Mouse (Mus musculus): ENCODE measurements around the gene Adcy7. TPM values are rescaled to one million over a fixed set of nuclear protein-coding genes. Genes with fewer than 3 reads are reported as not detected.

Gene Adcy7
- polyA plus RNA-seq, 1 experiment from 2014 or later: 5.2 TPM

- DNase-seq (ENCODE audit: low spot score) (no peak), ATAC-seq (ENCODE audit: low FRiP score, low TSS enrichment) (no peak)
- Histone ChIP-seq H3K4me3 (ENCODE audit: low read depth, low read length) (no peak overlapping the region), H3K27me3 (ENCODE audit: control insufficient read depth, insufficient read depth, low read length) (no peaks in the 10 kb centered on the region), H3K4me1 (replicated peaks; ENCODE audit: control insufficient read depth, insufficient read depth) (no peaks in the 10 kb centered on the region), H3K9ac (ENCODE audit: low read length) (no peak overlapping the region), H3K9me3 (ENCODE audit: control insufficient read depth, low read length) (no peaks in the 10 kb centered on the region), H3K36me3 (ENCODE audit: control insufficient read depth, insufficient read depth, low read length) (peaks cover 19% of the 10 kb centered on the region), H3K4me2 (replicated peaks; ENCODE audit: low read depth) (no peak overlapping the region), H3K27ac (replicated peaks) (no peak overlapping the region)
- 57% methylated on average over 5 of the region's 5 CpGs for WGBS
- TF ChIP-seq CTCF (IDR thresholded peaks at IDR 0.05; ENCODE audit: low read depth): no peak
- no peak for TF ChIP-seq EP300 (optimal IDR thresholded peaks at IDR 0.05)
Observed at GRCm38 (mm10) chr8:88357226-88357933, 85.2 kb downstream of the Adcy7 start.

DNA sequence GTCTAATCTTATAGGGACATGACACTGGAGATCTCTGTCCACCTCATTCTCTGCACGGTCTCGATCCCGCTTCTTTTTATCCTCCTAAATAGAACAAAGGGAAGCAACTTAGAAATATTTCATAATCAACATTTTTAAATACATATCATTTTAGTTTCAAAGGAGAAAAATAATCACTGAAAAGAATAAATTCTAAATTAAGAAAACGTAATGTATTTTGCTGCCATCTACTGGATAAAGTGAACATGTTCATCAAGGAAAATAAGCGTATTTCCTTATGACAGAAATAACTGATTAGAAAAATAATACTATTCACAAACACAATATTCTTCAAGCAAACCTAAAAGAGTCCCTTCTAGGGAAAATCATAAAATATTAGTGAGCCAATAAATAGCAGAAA, 85.7 kb downstream of the Adcy7 start:
- Histone ChIP-seq H3K9ac (ENCODE audit: low read length) (no peak overlapping the region), H3K36me3 (ENCODE audit: control insufficient read depth, insufficient read depth, low read length) (peaks cover 19% of the 10 kb centered on the region), H3K4me3 (ENCODE audit: low read depth, low read length) (no peak overlapping the region), H3K4me1 (replicated peaks; ENCODE audit: control insufficient read depth, insufficient read depth) (no peaks in the 10 kb centered on the region), H3K4me2 (replicated peaks; ENCODE audit: low read depth) (no peak overlapping the region), H3K27me3 (ENCODE audit: control insufficient read depth, insufficient read depth, low read length) (no peaks in the 10 kb centered on the region), H3K9me3 (ENCODE audit: control insufficient read depth, low read length) (no peaks in the 10 kb centered on the region), H3K27ac (replicated peaks) (no peak overlapping the region)
- no peak for DNase-seq (ENCODE audit: low spot score)
- 72% methylated on average over 5 of the region's 5 CpGs for WGBS
- no peak for ATAC-seq (ENCODE audit: low FRiP score, low TSS enrichment)
- TF ChIP-seq CTCF (IDR thresholded peaks at IDR 0.05; ENCODE audit: low read depth) (peak; percentile 70), EP300 (optimal IDR thresholded peaks at IDR 0.05) (no peak)

DNA sequence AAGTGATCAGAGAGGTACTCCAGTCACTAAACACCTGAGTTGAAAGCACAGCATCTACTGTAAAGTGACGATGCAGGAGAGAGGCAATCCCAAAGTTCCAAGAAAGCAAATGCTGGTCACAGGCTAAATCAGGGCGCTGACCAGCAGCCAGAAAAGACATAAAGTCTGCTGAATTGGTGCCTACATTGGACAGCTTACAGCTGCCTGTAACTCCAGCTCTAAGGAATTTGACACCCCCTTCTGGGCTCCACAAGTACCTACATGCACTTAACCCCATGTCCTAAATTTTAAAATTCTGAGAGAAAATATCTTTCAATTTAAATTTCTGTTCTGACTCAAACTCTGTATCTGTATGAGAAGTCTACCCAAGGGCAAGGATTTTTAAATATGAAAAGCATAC, 87.8 kb downstream of the Adcy7 start:
- 60% methylated on average over 2 of the region's 2 CpGs for WGBS
- DNase-seq (ENCODE audit: low spot score) (no peak), ATAC-seq (ENCODE audit: low FRiP score, low TSS enrichment) (no peak)
- Histone ChIP-seq H3K27ac (replicated peaks) (no peak overlapping the region), H3K4me1 (replicated peaks; ENCODE audit: control insufficient read depth, insufficient read depth) (no peaks in the 10 kb centered on the region), H3K36me3 (ENCODE audit: control insufficient read depth, insufficient read depth, low read length) (peaks cover 7% of the 10 kb centered on the region), H3K9ac (ENCODE audit: low read length) (no peak overlapping the region), H3K4me2 (replicated peaks; ENCODE audit: low read depth) (peak overlapping the region; percentile 88), H3K9me3 (ENCODE audit: control insufficient read depth, low read length) (no peaks in the 10 kb centered on the region), H3K4me3 (ENCODE audit: low read depth, low read length) (peak overlapping the region; percentile 97; the same call in 1 of the 2 replicates), H3K27me3 (ENCODE audit: control insufficient read depth, insufficient read depth, low read length) (no peaks in the 10 kb centered on the region)
- peak; percentile 55 for TF ChIP-seq CTCF (IDR thresholded peaks at IDR 0.05; ENCODE audit: low read depth)
- TF ChIP-seq EP300 (optimal IDR thresholded peaks at IDR 0.05): no peak

- H3K4me1 ChIP-seq (replicated peaks; ENCODE audit: control insufficient read depth, insufficient read depth): no peaks in the 10 kb centered on the region
- peak overlapping the region; percentile 91 for H3K27ac ChIP-seq (replicated peaks)
- peak overlapping the region; percentile 97 for H3K4me3 ChIP-seq (ENCODE audit: low read depth, low read length)
- peaks cover 2% of the 10 kb centered on the region; the same call in 1 of the 2 replicates for H3K36me3 ChIP-seq (ENCODE audit: control insufficient read depth, insufficient read depth, low read length)
- DNase-seq (ENCODE audit: low spot score): peak; percentile 31
- WGBS: under 1% methylated on average over 29 of the region's 31 CpGs
- H3K4me2 ChIP-seq (replicated peaks; ENCODE audit: low read depth): peak overlapping the region; percentile 88
- H3K9ac ChIP-seq (ENCODE audit: low read length): peak overlapping the region; percentile 97
- no peaks in the 10 kb centered on the region for H3K27me3 ChIP-seq (ENCODE audit: control insufficient read depth, insufficient read depth, low read length)
- H3K9me3 ChIP-seq (ENCODE audit: control insufficient read depth, low read length): no peaks in the 10 kb centered on the region
- ATAC-seq (ENCODE audit: low FRiP score, low TSS enrichment): no peak
- TF ChIP-seq CTCF (IDR thresholded peaks at IDR 0.05; ENCODE audit: low read depth) (no peak), EP300 (optimal IDR thresholded peaks at IDR 0.05) (no peak)
Observed at GRCm38 (mm10) chr8:88361044-88361707, 89.0 kb downstream of the Adcy7 start.

DNA sequence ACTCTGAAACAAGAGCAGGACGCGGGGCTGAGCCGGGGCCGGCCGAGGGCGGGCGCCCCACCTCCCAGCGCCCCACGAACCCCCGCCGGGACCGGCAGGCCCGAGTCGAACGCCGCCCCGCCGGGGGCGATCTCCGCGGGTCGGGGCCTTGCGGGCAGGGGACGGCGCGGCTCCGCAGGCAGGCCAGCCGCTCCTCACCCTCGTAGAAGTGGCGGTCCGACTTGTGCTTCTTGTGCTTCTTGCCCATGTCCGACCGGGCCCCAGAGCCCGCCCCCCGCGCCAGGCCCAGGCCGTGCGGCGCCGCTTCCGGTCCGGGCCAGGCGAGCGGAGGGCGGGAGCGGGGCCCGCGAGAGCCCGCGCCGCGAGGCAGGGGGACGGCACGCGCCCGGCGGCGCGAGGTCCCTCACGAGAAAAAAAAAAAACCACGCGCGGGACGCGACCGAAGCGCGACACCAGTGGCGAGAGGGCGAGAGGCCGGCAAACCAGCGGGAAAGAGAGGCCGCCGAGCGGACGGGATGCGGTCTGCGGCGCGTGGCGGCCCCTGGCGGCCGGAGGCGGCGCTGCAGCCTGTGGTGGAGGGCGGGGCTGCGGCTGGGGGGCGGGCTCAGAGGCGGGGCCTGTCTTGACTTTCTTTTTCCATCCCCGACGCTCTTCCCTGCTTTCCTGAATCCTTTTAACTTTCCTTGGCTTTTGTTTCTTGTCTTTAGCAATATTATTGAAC, 89.7 kb downstream of the Adcy7 start, which contains the start of gene Brd7:
Brd7 (minus strand) TSS at position 487 of the 721 bp plus-strand sequence.
- TF ChIP-seq EP300 (optimal IDR thresholded peaks at IDR 0.05): no peak
- TF ChIP-seq CTCF (IDR thresholded peaks at IDR 0.05; ENCODE audit: low read depth): peak; percentile 76
- H3K4me2 ChIP-seq (replicated peaks; ENCODE audit: low read depth): peak within 1 kb of the TSS; percentile 88
- H3K27me3 ChIP-seq (ENCODE audit: control insufficient read depth, insufficient read depth, low read length): no peaks in the 10 kb centered on the region
- DNase-seq (ENCODE audit: low spot score) (peak; percentile 91), ATAC-seq (ENCODE audit: low FRiP score, low TSS enrichment) (peak; percentile 89)
- under 1% methylated on average over 68 of the region's 91 CpGs for WGBS
- H3K4me1 ChIP-seq (replicated peaks; ENCODE audit: control insufficient read depth, insufficient read depth): no peaks in the 10 kb centered on the region
- H3K9ac ChIP-seq (ENCODE audit: low read length): peak within 1 kb of the TSS; percentile 97
- H3K9me3 ChIP-seq (ENCODE audit: control insufficient read depth, low read length): no peaks in the 10 kb centered on the region
- peak within 1 kb of the TSS; percentile 91 for H3K27ac ChIP-seq (replicated peaks)
- peaks cover 2% of the 10 kb centered on the region; the same call in 1 of the 2 replicates for H3K36me3 ChIP-seq (ENCODE audit: control insufficient read depth, insufficient read depth, low read length)
- H3K4me3 ChIP-seq (ENCODE audit: low read depth, low read length): peak within 1 kb of the TSS; percentile 97

All from stomach, postnatal 0 days (tissue).